Mouse (Mus musculus) neural tube, embryonic 15.5 days (tissue): ENCODE data around the gene Vps52. TPM values are rescaled to one million over a fixed set of nuclear protein-coding genes. Genes with fewer than 3 reads are reported as not detected.
A peak's percentile ranks its signal among the peaks of the same experiment; 100 is the strongest.
"Not testable (repeated sequence)": the region's sequence is repeated elsewhere in the genome, so short reads cannot be mapped to it uniquely, and the experiment has no call there.

Experiments
- ATAC-seq: fragments of 200-750 bp; cut with Nextera tagmentation; 2 replicates; pipeline ENCODE4 v1.8.0; 2017; ENCODE audit warnings: mild to moderate bottlenecking, moderate TSS enrichment, moderate library complexity; ENCODE audit not compliant: low FRiP score
- H3K27ac ChIP-seq: fragments of 300-500 bp; sonication (generic); replicated peaks from 2 replicates; pipeline ENCODE4 v1.5.1; 2015; ENCODE audit warnings: mild to moderate bottlenecking, inconsistent platforms
- H3K27me3 ChIP-seq: fragments of 300-500 bp; sonication (generic); replicated peaks from 2 replicates; pipeline ENCODE4 v1.6.1; 2015; ENCODE audit warnings: inconsistent platforms
- H3K36me3 ChIP-seq: fragments of 300-500 bp; sonication (generic); 2 replicates; pipeline ENCODE4 v1.6.1; 2015; ENCODE audit warnings: inconsistent platforms
- H3K4me1 ChIP-seq: fragments of 300-500 bp; sonication (generic); 2 replicates; pipeline ENCODE4 v1.6.1; 2015; ENCODE audit warnings: inconsistent platforms
- H3K4me2 ChIP-seq: fragments of 300-500 bp; sonication (generic); 2 replicates; pipeline ENCODE4 v1.6.1; 2015; ENCODE audit warnings: inconsistent platforms, mild to moderate bottlenecking, moderate library complexity
- H3K4me3 ChIP-seq: fragments of 300-500 bp; sonication (generic); replicated peaks from 2 replicates; pipeline ENCODE4 v1.5.1; 2015; ENCODE audit warnings: mild to moderate bottlenecking, inconsistent platforms
- H3K9ac ChIP-seq: fragments of 300-500 bp; sonication (generic); replicated peaks from 2 replicates; pipeline ENCODE4 v1.6.1; 2015; ENCODE audit warnings: mild to moderate bottlenecking, inconsistent platforms
- H3K9me3 ChIP-seq: fragments of 300-500 bp; sonication (generic); replicated peaks from 2 replicates; pipeline ENCODE4 v1.6.1; 2016; ENCODE audit warnings: inconsistent platforms
- WGBS: fragments of 180-500 bp; shearing (Covaris S2); methylation state at CpG from one replicate; pipeline ENCODE4 v1.1.7; 2015; ENCODE audit warnings: mixed read lengths; 5-methylcytosine and 5-hydroxymethylcytosine counted together
- polyA plus RNA-seq: library from polyadenylated mRNA; unstranded; fragments of >200 nt; fragmentation: Nextera tagmentation; extraction: Ambion mirVana; gene quantifications from 2 replicates; pipeline ENCODE4 v1.2.1, GENCODE M21; 2015

Vps52 gene
- polyA plus RNA-seq, 1 experiment from 2014 or later, result 75.7 TPM

DNA sequence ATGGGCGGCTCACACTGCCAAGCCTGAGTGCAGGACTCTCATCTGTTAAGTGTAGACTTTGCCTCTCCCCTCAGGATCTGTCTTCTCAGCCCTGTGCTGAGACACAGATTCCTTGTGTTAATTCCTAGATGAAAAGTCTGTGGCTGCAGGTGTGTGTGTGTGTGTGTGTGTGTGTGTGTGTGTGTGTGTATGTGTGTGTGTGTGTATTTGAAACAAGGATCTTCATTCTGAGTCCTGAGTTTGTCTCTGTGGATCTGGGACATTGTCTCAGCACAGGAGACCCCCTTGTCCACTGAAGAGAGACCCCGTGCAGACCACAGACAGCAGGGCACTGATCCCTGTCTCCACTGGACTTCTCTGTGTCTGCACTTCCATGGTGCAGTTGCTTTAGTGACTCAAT lies 45.2 kb downstream of the Vps52 start:
- 59% methylated on average over 2 of the region's 2 CpGs for WGBS
- ATAC-seq, result not testable (repeated sequence)

DNA sequence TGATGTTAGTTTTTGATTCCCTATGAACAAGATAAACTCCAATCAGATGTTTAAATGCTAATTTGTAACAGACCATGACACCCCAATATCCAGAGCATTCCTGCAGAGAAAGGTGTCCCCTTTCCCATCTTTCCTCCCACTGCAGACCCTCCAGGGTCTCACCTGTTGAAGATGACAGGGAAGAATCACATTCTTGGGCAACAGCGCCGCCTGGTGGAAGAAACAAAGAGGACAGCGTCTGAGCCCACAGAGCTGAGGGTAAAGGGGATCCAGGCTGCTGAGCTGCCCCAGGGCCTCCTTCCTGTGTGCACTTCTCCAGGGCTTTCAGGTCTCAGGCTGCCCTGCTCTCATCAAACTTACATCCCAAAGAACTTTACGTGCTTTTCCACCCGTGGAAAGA lies 47.8 kb downstream of the Vps52 start:
- Histone ChIP-seq H3K27me3 (peaks cover 31% of the 10 kb centered on the region), H3K4me2 (no peak overlapping the region), H3K36me3 (no peaks in the 10 kb centered on the region), H3K9ac (no peak overlapping the region), H3K9me3 (no peaks in the 10 kb centered on the region), H3K4me3 (no peak overlapping the region), H3K27ac (no peak overlapping the region), H3K4me1 (peaks cover 14% of the 10 kb centered on the region)
- ATAC-seq, result no peak
- 3% methylated on average over 5 of the region's 5 CpGs for WGBS

More for the DNA sequence above, 45.2 kb downstream of the Vps52 start:
- H3K27me3 ChIP-seq, result peaks cover 35% of the 10 kb centered on the region
- peaks cover 14% of the 10 kb centered on the region for H3K4me1 ChIP-seq
- H3K9ac ChIP-seq, H3K36me3 ChIP-seq, H3K27ac ChIP-seq, H3K9me3 ChIP-seq: not testable (repeated sequence)
- peak overlapping the region; percentile 97; the same call in 1 of the 2 replicates for H3K4me2 ChIP-seq
- peak overlapping the region; percentile 53; the same call in 1 of the 2 replicates for H3K4me3 ChIP-seq

GRCm38 (mm10) chr17:34006570-34006969 lies 51.0 kb downstream of the Vps52 start:
- H3K36me3 ChIP-seq, result no peaks in the 10 kb centered on the region
- peaks cover 8% of the 10 kb centered on the region; the same call in 1 of the 2 replicates for H3K27me3 ChIP-seq
- WGBS, result 64% methylated on average over 2 of the region's 2 CpGs
- no peaks in the 10 kb centered on the region for H3K4me1 ChIP-seq
- no peak overlapping the region for H3K4me3 ChIP-seq
- H3K27ac ChIP-seq, result no peak overlapping the region
- H3K9ac ChIP-seq, result no peak overlapping the region
- H3K9me3 ChIP-seq, result no peaks in the 10 kb centered on the region
- H3K4me2 ChIP-seq, result no peak overlapping the region
- ATAC-seq, result no peak

DNA sequence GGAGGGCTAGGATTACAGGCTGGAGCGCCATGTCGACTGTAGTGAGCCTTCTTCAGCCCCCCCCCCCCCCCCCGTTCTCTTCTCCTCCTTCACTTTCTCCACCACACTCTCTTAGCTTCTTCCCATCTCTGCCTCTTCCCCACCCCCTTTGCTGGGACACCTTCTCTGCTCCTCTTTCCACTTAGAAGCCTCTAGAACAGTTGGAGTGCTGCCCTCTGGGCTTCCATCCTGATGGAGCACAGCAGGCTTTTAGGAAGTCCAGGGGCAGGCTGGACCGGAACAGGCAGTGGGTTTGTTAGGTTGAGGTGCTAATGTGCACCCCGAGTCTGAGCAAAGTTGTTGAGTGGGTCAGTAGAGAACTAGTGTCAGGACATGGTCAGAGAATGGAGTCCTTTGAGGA lies 54.5 kb downstream of the Vps52 start:
- 81% methylated on average over 3 of the region's 5 CpGs for WGBS

GRCm38 (mm10) chr17:34013436-34013835 lies 57.8 kb downstream of the Vps52 start:
- no peak overlapping the region for H3K4me2 ChIP-seq
- no peak overlapping the region for H3K27ac ChIP-seq
- no peaks in the 10 kb centered on the region for H3K4me1 ChIP-seq
- H3K4me3 ChIP-seq, result no peak overlapping the region
- no peak for ATAC-seq
- H3K27me3 ChIP-seq, result no peaks in the 10 kb centered on the region
- 0 out of 2 replicates have a peak, but pooled peaks cover 2% of the 10 kb centered on the region for H3K36me3 ChIP-seq
- H3K9me3 ChIP-seq, result no peaks in the 10 kb centered on the region
- WGBS, result 93% methylated on average over 8 of the region's 8 CpGs
- no peak overlapping the region for H3K9ac ChIP-seq

More for the DNA sequence above, 54.5 kb downstream of the Vps52 start:
- Histone ChIP-seq H3K9me3 (no peaks in the 10 kb centered on the region), H3K9ac (no peak overlapping the region), H3K4me2 (no peak overlapping the region), H3K36me3 (0 out of 2 replicates have a peak, but pooled peaks cover 2% of the 10 kb centered on the region), H3K4me3 (no peak overlapping the region), H3K27me3 (no peaks in the 10 kb centered on the region), H3K27ac (no peak overlapping the region), H3K4me1 (no peaks in the 10 kb centered on the region)
- ATAC-seq, result no peak

Other genes with a start within 250 kb of the Vps52 start
- 77.4 and 81.5 TPM in 2 replicates for gene March2, start 237.1 kb upstream of the Vps52 start, polyA plus RNA-seq
- 519 and 596 TPM in 2 replicates for gene Rab11b, start 195.3 kb upstream of the Vps52 start, polyA plus RNA-seq
- 21.6 and 23.3 TPM in 2 replicates for gene Angptl4, start 174.0 kb upstream of the Vps52 start, polyA plus RNA-seq
- gene Kank3, start 145.3 kb upstream of the Vps52 start, polyA plus RNA-seq, result 46.7 and 48.5 TPM in 2 replicates
- gene Rps28, start 131.2 kb upstream of the Vps52 start, polyA plus RNA-seq, result 534 and 619 TPM in 2 replicates
- gene Ndufa7, start 131.2 kb upstream of the Vps52 start, polyA plus RNA-seq, result 515 and 564 TPM in 2 replicates
- gene Cd320, start 112.7 kb upstream of the Vps52 start, polyA plus RNA-seq, result 53.9 and 56.1 TPM in 2 replicates
- gene Gm7029, start 82.0 kb upstream of the Vps52 start, polyA plus RNA-seq, result not detected in 2 replicates
- gene Kifc1, start 65.2 kb upstream of the Vps52 start, polyA plus RNA-seq, result 2.0 and 3.5 TPM in 2 replicates
- 0.93 and 1.2 TPM in 2 replicates for gene Platr17, start 50.7 kb upstream of the Vps52 start, polyA plus RNA-seq
- 50.7 and 58.5 TPM in 2 replicates for gene Daxx, start 46.4 kb upstream of the Vps52 start, polyA plus RNA-seq
- 35.3 and 51.3 TPM in 2 replicates for gene Tapbp, start 39.9 kb upstream of the Vps52 start, polyA plus RNA-seq
- 13.7 and 15.8 TPM in 2 replicates for gene Zbtb22, start 39.9 kb upstream of the Vps52 start, polyA plus RNA-seq
- 56.8 and 58.8 TPM in 2 replicates for gene Rgl2, start 26.3 kb upstream of the Vps52 start, polyA plus RNA-seq
- gene Pfdn6, start 15.5 kb upstream of the Vps52 start, polyA plus RNA-seq, result 173 and 183 TPM in 2 replicates
- gene Wdr46, start 15.2 kb upstream of the Vps52 start, polyA plus RNA-seq, result 25.1 and 29.3 TPM in 2 replicates
- 11.9 and 13.1 TPM in 2 replicates for gene B3galt4, start 4.3 kb upstream of the Vps52 start, polyA plus RNA-seq
- 778 and 1,050 TPM in 2 replicates for gene Rps18, start 189 bp downstream of the Vps52 start, polyA plus RNA-seq
- 19.8 and 88.0 TPM in 2 replicates for gene H2-K1, start 44.5 kb downstream of the Vps52 start, polyA plus RNA-seq
- gene Ring1, start 68.9 kb downstream of the Vps52 start, polyA plus RNA-seq, result 21.9 and 24.4 TPM in 2 replicates
- 68.4 and 71.4 TPM in 2 replicates for gene H2-Ke6, start 72.2 kb downstream of the Vps52 start, polyA plus RNA-seq
- 167 and 170 TPM in 2 replicates for gene Slc39a7, start 75.9 kb downstream of the Vps52 start, polyA plus RNA-seq
- 54.4 and 57.7 TPM in 2 replicates for gene Rxrb, start 76.0 kb downstream of the Vps52 start, polyA plus RNA-seq
- gene Col11a2, start 83.6 kb downstream of the Vps52 start, polyA plus RNA-seq, result 8.3 and 9.4 TPM in 2 replicates
- 0.19 and 2.5 TPM in 2 replicates for gene H2-Oa, start 136.5 kb downstream of the Vps52 start, polyA plus RNA-seq
- 19.8 and 31.3 TPM in 2 replicates for gene H2-DMa, start 163.7 kb downstream of the Vps52 start, polyA plus RNA-seq
- gene Brd2, start 166.8 kb downstream of the Vps52 start, polyA plus RNA-seq, result 115 and 122 TPM in 2 replicates
- 0.17 and 5.5 TPM in 2 replicates for gene H2-DMb2, start 187.5 kb downstream of the Vps52 start, polyA plus RNA-seq
- gene H2-DMb1, start 197.3 kb downstream of the Vps52 start, polyA plus RNA-seq, result 0.29 and 4.2 TPM in 2 replicates
- 3.5 and 12.0 TPM in 2 replicates for gene Tap1, start 231.7 kb downstream of the Vps52 start, polyA plus RNA-seq
- gene Psmb9, start 232.0 kb downstream of the Vps52 start, polyA plus RNA-seq, result 2.1 and 35.0 TPM in 2 replicates
- gene Psmb8, start 241.9 kb downstream of the Vps52 start, polyA plus RNA-seq, result 3.8 and 80.4 TPM in 2 replicates
- 1.9 and 15.0 TPM in 2 replicates for gene Tap2, start 247.7 kb downstream of the Vps52 start, polyA plus RNA-seq